Mouse (Mus musculus) layer of hippocampus, postnatal 14 days (tissue): Measurements from ENCODE around the gene Ubn1. TPM values are rescaled to one million over a fixed set of nuclear protein-coding genes. Genes with fewer than 3 reads are reported as not detected.
A peak's percentile ranks its signal among the peaks of the same experiment; 100 is the strongest.

Experiments used
- DNase-seq, 2 experiments: peaks; one replicate each; pipeline ENCODE4 v3.0.0; 2021 to 2022; ENCODE audit warnings: low spot score in 2 of 2, mixed read lengths in 1 of 2
- long read RNA-seq, 2 experiments: library from polyadenylated mRNA; stranded (forward); transcript quantifications; one replicate each; pipeline ENCODE4 v2.0.0; 2021
- total RNA-seq, 2 experiments: library from RNA; stranded (reverse); gene quantifications; 2 replicates each; pipeline ENCODE4 v1.2.3; 2021

Ubn1 gene
- 10 to 100 TPM; 40.1 to 40.6 TPM for total RNA-seq
- long read RNA-seq, experiment 1, full-length matches to known transcripts = 1 of 12 reads
- long read RNA-seq, experiment 1, partial matches to known transcripts = 10 of 12 reads
- long read RNA-seq, experiment 1, other reads (novel, unspliced or antisense) = 1 of 12 reads
- long read RNA-seq, experiment 2, full-length matches to known transcripts = 6 of 21 reads
- long read RNA-seq, experiment 2, partial matches to known transcripts = 14 of 21 reads
- long read RNA-seq, experiment 2, other reads (novel, unspliced or antisense) = 1 of 21 reads

GRCm38 (mm10) chr16:5049774-5050234 lies at the start of gene Ubn1, which contains the start of gene Glyr1:
Gene Ubn1 (plus strand): TSS chr16:5050057.
Gene Glyr1 (minus strand): TSS chr16:5049863.
- DNase-seq = peak; percentile 98 to 99

- no peak for DNase-seq
Observed at GRCm38 (mm10) chr16:5000611-5001010, 49.2 kb upstream of the Ubn1 start.

- DNase-seq = no peak
Observed at GRCm38 (mm10) chr16:5007067-5007466, 42.8 kb upstream of the Ubn1 start, which contains the start of gene Smim22. Gene Smim22 (plus strand): TSS chr16:5007288.

DNA sequence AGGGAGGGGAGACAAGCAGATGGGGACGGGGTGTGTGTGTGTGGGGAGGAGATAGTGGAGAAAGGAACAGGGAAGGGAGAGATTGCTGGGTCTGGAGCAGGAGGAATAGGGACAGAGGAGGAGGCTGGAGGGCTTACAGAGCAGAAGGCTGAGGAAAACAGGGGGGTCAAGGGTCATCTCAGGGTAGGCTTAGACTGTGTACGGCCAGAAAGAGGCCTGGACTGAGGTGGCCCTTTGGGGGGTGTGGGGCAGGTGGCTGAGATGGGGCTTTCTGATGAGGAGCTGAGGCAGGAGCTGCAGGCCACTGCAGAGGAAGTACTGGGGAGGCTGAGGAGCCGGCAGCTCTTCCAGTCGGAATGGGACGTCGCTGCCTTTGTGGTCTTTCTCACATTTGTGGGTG lies 42.4 kb upstream of the Ubn1 start:
- no peak for DNase-seq

DNA sequence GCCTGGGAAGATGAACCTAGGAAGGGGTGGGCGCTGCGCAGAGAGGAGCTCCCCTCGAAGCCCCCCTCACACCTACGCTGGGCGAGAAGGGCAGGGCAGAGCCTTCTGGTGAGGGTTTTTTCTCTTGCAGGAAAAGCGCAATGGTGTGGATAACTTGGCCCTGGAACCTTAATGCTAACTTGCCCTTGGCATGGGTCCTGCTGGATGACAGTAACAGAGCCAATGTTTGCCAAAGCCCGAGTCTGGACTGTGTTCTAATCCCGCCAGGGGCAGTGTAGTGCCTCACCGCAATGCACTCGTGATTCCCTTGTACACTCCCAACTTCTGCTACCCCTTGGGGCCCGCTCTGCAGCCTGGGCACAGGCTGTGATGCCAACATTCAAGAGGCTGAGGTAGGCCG lies 41.8 kb upstream of the Ubn1 start:
- no peak for DNase-seq

- DNase-seq = no peak
Observed at GRCm38 (mm10) chr16:5010371-5010935, 39.4 kb upstream of the Ubn1 start.

GRCm38 (mm10) chr16:5011285-5011684 lies 38.6 kb upstream of the Ubn1 start:
- no peak for DNase-seq

- peak; percentile 21 to 50 for DNase-seq
Observed at GRCm38 (mm10) chr16:5012036-5013005, 37.5 kb upstream of the Ubn1 start.

DNA sequence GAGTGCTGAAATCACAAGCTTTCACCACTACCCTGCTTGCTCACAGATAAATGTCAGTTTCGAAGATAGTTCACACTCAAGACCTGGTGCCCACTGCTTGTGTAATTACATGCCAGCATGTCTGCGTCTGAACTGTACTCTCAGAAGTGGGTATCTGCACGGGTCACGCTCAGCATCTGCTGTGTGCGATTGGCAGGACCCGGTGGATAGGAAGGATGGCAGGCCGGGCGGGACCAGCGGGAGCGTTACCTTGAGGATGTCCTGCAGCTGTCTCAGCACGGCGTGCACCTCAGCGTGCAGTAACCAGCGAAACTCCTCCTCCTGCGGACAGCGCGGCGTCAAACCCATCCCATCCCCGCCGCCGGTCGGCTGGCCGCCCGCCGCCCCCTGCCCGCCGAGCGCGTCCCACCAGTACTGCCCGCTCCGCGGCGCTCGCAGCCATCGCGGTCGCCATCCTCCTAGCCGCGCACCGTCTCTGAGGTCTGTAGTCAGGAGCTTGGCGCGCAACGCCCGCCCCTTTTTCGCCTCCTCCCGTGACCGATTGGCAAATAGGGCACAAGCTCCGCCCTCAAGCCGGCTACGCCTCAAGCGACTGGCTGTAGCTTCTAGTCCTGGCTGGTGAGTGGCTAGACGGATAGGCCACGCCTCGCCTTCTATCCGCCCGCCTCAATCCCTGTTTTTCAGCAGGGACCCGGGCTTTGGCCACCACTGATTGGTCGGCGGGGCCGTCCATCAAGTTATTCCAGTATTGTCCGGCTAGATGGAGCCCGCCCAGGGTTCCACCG lies 36.6 kb upstream of the Ubn1 start, which contains the start of gene Rogdi:
TSS of gene Rogdi (minus strand) at position 500 of the 785 bp plus-strand sequence.
- DNase-seq = peak; percentile 96 to 99

DNA sequence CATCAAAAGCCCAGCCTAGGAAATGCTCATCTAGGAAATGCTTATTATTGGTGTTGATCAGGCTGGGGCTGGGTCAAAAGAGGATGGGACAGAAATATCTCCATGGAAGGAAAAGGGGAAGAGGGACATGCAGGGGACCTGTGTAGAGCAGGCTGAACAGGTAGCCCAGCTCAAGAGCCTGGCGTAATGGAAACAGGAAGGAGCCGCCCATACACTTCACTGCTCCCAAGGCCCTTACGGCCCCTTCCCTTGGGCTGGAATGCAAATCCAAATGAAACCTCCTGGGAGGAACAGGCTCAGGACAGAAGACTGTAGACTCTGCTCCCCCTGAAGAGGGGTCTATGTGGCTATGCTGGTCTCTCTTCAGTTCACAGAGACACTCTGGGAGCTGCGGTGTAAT lies 35.3 kb upstream of the Ubn1 start:
- DNase-seq = no peak

- no peak for DNase-seq
Observed at GRCm38 (mm10) chr16:5024021-5024420, 25.8 kb upstream of the Ubn1 start.

- DNase-seq = no peak
Observed at GRCm38 (mm10) chr16:5029847-5030246, 20.0 kb upstream of the Ubn1 start.

- no peak for DNase-seq
Observed at GRCm38 (mm10) chr16:5035591-5035990, 14.3 kb upstream of the Ubn1 start.

GRCm38 (mm10) chr16:5036649-5037234 lies 13.1 kb upstream of the Ubn1 start:
- no peak for DNase-seq

DNA sequence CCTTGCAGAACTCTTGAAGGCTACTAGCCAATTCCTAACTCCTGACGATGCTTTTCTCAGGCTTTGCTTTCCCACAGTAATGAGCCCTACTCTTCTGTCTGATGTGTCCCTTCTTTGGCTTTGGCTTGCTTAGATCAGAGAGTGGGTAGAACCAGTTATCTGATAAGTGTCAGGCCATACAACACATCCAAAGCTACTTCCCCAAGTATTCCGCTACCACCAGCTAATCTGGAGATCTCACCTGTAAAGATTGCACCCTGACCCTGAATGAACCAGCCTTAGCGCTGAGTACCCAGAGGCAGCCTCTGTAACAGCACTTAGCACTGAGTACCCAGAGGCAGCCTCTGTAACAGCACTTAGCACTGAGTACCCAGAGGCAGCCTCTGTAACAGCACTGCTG lies 4.5 kb upstream of the Ubn1 start:
- no peak for DNase-seq

GRCm38 (mm10) chr16:5049182-5049773 lies 579 bp upstream of the Ubn1 start:
- DNase-seq = peak in 1 of 2 experiments; percentile 8

- DNase-seq = peak in 1 of 2 experiments; percentile 75
Observed at GRCm38 (mm10) chr16:5050251-5051110, 624 bp downstream of the Ubn1 start.

- DNase-seq = peak in 1 of 2 experiments; percentile 13
Observed at GRCm38 (mm10) chr16:5058114-5058513, 8.3 kb downstream of the Ubn1 start.

GRCm38 (mm10) chr16:5063472-5063871 lies 13.6 kb downstream of the Ubn1 start:
- DNase-seq = no peak
